Mouse (Mus musculus): ENCODE measurements around the gene Amph.

Gene Amph

DNA sequence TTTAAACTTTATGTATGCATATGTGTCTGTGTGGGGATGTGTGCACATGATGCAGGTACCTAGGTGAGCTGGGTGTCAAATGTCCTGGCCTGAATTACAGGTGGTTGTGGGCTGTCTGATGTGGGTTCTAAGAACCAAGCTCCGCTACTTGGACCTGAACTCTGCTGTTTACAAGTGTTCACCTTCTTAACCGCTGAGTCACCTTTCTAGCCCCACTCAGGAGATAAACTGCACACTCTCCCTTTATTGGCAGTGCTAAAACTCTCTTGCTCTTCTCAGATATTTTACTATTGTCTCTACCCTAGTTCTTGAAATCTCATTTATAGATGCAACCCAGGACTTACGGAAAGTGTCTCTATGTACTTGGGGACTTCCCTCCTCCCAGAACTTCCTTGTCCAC, 199.5 kb downstream of the Amph start:
- no peak for DNase-seq

DNA sequence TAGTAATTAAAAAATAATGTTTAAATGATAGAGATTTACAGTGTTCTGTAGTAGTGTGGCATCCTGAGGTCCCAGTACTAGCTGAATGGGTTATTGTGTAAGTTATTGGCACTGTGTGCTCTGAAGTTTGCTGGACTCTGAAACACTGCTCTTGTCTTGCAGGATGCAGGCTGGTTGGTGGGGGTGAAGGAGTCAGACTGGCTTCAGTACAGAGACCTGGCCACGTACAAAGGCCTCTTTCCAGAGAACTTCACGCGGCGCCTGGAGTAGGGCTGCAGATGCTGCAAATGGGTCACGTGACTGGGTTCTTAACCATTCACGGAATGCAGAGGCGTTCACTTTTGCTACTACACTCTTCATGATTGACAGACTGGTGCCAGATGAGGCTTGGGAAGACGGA, 201.6 kb downstream of the Amph start:
- no peak for DNase-seq

DNA sequence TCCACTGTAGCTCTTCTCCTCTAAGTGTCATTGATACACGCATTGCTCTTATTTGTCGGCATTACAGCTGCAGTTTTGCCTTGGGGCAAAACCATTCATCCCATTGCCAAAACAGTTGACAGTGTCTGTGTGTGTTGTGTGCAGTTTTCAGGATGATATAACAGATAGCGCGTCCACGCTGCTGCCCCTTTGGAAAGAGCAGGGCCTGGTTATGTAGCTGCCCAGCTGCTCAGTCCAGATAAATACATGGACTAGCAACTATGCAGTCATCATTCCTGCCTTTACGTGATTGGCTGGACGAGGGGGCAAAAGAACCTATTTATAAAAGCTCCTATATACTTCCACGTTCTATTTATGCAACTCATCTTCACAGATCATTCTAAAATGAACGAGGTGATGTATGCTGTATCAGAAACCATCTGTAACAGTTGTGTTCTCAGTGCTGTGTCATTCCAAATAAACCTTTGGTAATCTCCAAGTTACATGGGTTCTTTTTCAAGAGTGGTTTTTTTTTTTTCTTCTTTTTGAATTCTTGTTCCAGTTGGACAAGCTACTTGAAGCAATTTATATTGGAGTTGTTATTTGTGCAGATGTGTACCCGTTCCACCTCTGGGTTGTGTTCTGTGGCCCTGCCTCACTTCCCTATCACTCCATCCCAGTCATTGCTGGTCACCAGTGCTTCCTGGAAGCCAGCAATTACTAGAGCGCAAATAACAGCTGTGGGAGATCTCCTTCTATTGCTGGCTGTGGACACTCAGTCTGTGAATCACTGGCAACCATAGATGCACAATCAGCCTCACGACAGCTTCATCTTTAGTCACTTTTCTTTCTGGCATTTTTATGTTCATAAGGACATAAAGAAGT, 202.7 kb downstream of the Amph start:
- no peak for DNase-seq

DNA sequence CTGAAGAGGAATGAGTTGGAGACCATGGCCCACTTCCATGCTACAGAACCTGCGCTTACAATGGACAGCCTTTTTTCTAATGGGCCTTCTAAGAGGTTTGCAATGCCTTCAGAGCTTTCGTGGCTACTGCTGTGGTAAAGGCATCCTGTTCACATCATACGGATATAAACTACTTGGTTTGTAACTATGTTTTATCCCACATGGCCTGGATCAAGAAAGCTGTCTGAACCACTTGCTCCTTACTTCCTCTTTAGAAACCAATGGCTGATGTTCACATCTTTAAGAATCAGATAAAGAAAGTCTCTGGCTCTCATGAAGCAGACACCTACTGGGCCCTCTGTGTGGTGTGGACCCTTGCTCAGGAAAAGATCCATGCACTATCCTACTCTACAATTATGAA, 204.1 kb downstream of the Amph start:
- DNase-seq, result no peak

DNA sequence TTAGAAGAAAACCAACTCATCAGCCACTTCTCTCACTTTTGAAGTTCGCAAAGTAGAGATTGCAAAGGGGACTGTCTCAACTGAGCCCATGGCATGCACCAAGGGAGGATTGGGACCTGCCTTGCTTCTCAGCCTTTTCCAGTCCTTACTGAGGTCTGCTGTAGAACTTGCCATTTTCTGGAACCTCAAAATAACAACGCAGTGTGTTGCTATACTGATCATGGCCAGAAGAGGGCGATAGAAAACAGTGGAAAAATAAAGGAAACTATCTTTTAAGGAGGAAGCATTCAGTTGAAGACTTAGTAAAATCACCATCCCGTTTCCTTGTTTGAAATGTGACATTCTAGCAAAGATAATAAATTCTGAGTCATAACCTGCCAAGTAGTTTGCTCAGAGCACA, 210.5 kb downstream of the Amph start:
- DNase-seq, result peak; percentile 50

DNA sequence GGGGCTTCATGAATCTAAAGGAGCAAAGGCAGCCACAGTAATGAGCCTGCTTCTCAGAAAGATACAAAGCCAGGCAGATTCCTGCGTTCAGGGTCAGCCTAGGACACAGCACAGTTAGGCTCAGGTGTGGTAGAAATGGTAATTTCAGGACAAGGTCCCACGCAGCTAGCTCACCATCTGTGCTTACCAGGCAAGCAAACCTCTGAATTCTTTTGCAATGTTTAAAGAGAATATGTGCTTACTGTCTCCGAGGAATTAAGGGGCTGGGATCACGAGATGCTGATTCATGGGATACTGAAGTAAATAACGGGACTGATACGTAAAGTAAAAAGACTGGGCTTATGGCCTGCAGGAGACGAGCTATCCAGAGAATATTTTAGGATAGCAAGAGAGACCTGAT, 212.6 kb downstream of the Amph start:
- no peak for DNase-seq

DNA sequence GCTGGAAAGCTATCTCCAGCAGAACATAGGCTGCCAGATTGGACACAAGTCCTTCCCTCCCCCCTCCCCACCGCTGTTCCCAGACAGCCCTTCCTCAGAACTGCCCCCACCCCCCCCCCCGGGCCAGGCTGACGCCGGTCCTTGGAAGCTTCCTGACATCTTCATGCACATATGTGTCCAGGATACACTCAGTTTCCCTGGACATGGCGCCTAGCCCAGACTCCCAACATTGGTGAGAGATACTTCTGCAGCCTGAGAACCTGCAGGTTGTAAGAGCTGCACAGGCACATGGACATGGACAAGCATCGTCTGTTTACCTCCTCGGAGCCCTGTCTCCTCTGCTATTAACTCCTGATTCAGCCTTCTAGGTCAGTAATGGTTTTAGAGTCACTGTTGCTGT, 213.1 kb downstream of the Amph start:
- no peak for DNase-seq

DNA sequence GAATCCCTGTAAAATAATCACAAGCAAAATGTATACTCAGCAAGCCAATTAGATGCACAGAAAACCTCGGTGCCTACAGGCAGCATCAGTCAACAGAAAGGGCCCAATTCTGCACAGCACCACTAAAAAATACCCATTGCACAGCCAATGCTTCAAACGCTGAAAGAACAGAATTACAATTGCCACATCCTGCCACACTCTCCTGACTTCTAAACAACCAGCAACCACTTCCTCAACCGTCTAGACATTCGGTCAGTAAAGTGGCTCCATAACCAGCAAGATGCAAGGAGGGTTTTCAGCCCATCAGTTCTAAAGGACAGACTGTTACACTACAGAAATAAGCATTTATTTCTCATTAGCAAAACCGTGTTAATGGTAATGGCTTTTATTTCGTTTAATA, 214.1 kb downstream of the Amph start:
- DNase-seq, result no peak

DNA sequence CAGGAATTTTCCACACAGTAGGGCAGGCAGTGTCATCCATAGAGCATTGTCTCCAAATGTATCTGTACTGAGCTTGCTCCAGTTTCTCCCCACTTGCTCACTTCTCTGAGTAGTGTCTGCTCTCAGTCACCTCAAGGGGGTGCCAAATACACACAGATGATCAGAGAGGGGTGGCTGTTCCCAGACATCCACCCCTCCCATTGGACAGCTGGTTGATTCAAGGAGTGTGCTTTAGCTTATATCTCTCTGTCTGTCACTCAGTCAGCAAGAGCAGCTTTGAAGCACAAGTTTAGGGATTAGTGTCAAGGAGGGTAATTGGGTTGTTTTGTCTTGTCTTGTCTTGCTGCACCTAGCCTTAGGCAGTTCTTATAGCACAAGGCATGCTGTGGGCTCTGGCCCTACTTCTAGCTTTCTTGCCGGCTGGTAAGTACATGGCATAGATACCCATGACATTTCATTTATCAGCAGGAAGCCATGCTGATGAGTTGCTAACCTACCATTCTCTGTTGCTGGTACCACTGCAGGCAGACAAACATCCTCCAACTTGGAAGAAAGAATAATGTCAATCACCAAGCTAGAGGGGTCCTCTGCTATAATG, 229.8 kb downstream of the Amph start:
- DNase-seq, result peak; percentile 72

DNA sequence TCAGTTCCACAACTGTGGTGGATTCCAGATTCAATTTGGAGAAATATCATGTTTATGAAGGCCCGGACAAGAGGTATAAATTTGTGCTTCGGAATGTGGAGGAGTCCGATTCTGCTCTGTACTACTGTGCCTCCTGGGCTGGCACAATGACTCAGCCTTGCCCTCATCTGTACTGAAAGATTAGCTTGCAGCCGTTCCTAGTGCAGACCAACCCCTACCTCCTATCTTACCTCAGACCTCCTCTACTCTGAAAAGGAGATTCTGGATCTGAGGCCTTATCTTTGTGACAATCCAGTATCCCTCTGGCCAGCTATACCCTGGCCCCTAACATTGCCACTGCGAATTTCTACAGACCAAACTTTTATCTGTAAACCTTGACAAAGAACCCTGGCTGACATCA, 230.3 kb downstream of the Amph start:
- no peak for DNase-seq

DNA sequence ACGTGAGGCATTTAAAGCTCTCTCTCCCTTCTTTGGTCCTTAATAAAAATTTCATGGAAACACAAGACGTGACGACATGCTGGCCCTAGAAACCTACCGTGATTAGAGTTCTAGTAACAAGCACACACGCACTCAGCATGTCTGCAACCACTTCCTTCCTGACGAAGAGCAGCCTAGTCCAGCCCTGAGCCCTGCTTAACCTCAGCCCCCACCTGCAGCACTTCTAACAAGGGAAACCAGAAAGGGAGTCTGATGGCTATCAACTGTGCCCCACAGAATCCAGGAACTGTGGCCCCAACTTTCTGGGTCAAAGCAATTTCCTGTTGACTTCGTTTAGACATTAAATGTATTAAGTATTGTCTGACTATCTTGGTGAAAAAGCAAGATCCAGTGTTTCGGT, 234.3 kb downstream of the Amph start:
- DNase-seq, result no peak

DNA sequence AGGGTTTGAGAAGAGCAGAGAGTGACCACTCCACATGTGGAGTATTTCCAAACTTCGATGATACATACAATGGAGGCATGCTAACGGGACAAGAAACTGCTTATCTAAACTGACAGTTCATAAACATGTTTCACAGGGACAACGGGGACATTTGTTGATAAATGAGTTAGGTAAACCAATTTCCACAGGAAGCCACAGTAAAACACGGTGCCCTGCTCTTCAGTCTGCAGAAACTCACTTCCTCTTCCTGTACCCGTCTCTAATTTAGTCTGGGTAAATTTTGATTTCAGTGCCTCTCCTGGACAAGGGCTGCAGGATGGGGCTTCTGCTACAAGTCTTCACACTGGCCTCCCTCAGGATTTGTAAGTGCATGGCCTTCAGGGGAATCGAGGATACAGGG, 242.0 kb downstream of the Amph start:
- DNase-seq, result no peak

DNA sequence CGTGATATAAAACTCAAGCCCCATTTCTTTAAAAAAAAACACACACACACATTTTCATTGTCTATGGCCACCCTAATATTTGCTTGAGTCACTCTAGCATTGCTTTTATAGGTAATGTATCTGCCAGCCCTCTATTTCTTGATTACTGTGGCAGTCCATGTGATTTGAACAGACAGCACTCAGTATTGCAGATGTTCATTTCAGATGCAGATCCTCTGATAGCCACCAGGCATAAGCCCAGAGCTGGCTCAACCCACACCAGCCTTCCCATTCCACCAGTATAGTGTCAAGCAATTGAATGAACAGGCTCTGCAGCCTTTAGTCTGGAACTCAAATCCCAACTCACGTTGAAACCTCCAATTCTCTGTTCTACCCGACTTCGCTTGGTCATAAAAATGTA, 246.8 kb downstream of the Amph start:
- DNase-seq, result no peak

DNA sequence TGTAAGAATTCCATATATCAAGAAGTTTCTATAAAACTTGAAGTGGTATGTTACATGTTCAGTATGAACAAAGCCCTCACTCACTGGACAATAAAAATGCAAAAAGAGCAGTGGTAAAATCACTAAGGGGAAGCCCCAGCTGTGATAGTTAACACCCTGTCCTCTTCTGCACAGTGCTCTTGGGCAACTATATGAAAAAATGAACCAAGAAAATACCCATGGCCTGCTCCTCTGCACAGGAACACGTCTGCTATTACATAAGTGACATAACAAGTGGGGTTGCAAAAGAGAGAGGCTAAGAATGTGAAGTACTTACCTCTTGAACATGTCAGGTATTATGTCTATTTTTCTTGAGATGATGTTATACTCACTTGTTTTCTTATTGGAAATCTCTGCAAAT, 247.5 kb downstream of the Amph start:
- DNase-seq, result no peak
